13 mouse cellular contexts compared by ENCODE assay signal in the genomic region with DNA sequence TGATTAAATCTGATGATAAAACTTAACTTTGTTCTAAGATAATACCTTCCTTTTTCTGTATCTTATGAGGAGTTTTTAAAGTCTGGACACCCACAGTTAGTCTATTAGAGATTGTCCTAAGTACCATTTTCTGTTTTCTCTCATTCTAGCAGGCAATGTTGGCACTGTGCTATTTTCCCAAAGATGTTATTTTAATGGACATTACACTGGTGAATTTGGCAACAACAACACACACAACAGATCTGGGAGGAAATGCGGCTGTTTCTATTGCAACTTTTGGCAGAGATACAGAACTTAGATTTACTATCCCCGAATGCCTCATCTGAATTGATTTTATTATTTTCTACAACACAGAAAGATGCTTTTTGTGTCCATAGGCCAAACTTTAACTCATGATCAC.
"Had no signal": no experiment of that assay in that cellular context is flagged by ENCODE, and none has a peak within 500 bp of the region (broad histone marks: within the 10 kb centered on the region; RNA-seq: fewer than 3 reads in every experiment).

No protein-coding gene starts in this region.

- H3K4me2 ChIP-seq: limb, embryonic 12.5 days; liver, embryonic 15.5 days; midbrain, embryonic 12.5 days; neural tube, embryonic 15.5 days had no signal

- H3K36me3 ChIP-seq: limb, embryonic 12.5 days; liver, embryonic 15.5 days; midbrain, embryonic 12.5 days; neural tube, embryonic 15.5 days had no signal

- ATAC-seq: intestine, embryonic 16.5 days had no signal

- H3K9me3 ChIP-seq: limb, embryonic 12.5 days; liver, embryonic 15.5 days; midbrain, embryonic 12.5 days; neural tube, embryonic 15.5 days had no signal

- H3K4me3 ChIP-seq: limb, embryonic 12.5 days; liver, embryonic 15.5 days; midbrain, embryonic 12.5 days; myocyte; neural tube, embryonic 15.5 days had no signal

- H3K27me3 ChIP-seq: limb, embryonic 12.5 days; liver, embryonic 15.5 days; midbrain, embryonic 12.5 days; neural tube, embryonic 15.5 days had no signal

- H3K4me1 ChIP-seq: limb, embryonic 12.5 days; liver, embryonic 15.5 days; midbrain, embryonic 12.5 days; neural tube, embryonic 15.5 days had no signal

- DNase-seq: kidney, adult 2 months; kidney, postnatal 36 days; layer of hippocampus, adult 9-11 months; layer of hippocampus, postnatal 36 days; right cerebral cortex, adult 18-20 months; right cerebral cortex, postnatal 25 days; thymus, postnatal 36 days had no signal

- H3K9ac ChIP-seq: limb, embryonic 12.5 days; liver, embryonic 15.5 days; midbrain, embryonic 12.5 days; neural tube, embryonic 15.5 days had no signal

- H3K27ac ChIP-seq: limb, embryonic 12.5 days; liver, embryonic 15.5 days; midbrain, embryonic 12.5 days; neural tube, embryonic 15.5 days had no signal
